Mouse (Mus musculus): ENCODE measurements around the gene Myo15b. TPM values are rescaled to one million over a fixed set of nuclear protein-coding genes. Genes with fewer than 3 reads are reported as not detected.

The Myo15b gene
- polyA plus RNA-seq (2015; fragmentation: Nextera tagmentation; extraction: Ambion mirVana): 0.17 and 0.27 TPM in 2 replicates

DNA sequence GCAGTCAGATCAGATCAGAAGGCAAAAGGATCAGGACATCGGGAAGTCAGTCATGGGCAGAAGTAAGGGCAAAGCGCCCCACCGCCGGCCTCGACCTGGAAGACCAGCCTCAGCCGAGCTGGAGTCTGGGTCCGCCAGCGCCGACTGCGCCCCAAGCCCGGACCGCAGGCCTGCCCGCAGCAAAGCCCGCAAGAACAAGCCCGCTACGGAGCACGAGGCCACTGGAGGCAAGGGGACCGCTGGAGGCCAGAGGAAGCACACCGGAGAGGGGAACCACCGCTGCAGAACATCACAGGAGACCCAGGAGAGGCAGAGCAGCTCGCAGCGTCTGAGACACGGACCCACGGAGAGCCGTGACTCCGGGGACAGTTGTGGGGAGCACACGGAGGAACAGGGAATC lies at the start of gene Myo15b:
TSS of gene Myo15b (plus strand) at position 53 of the 400 bp plus-strand sequence.
- H3K27ac ChIP-seq (replicated peaks): no peak within 1 kb of the TSS
- H3K27me3 ChIP-seq (replicated peaks): peaks cover 63% of the 10 kb centered on the region
- peaks cover 23% of the 10 kb centered on the region for H3K4me1 ChIP-seq
- H3K9me3 ChIP-seq: no peaks in the 10 kb centered on the region
- WGBS: 13% methylated on average over 27 of the region's 27 CpGs
- peak within 1 kb of the TSS; percentile 78 for H3K4me2 ChIP-seq
- peak within 1 kb of the TSS; percentile 56 for H3K4me3 ChIP-seq
- H3K36me3 ChIP-seq: peaks cover 28% of the 10 kb centered on the region
- H3K9ac ChIP-seq: peak within 1 kb of the TSS; percentile 76
- no peak for ATAC-seq (ENCODE audit: extremely low read depth, insufficient number of reproducible peaks, low FRiP score, low TSS enrichment)

DNA sequence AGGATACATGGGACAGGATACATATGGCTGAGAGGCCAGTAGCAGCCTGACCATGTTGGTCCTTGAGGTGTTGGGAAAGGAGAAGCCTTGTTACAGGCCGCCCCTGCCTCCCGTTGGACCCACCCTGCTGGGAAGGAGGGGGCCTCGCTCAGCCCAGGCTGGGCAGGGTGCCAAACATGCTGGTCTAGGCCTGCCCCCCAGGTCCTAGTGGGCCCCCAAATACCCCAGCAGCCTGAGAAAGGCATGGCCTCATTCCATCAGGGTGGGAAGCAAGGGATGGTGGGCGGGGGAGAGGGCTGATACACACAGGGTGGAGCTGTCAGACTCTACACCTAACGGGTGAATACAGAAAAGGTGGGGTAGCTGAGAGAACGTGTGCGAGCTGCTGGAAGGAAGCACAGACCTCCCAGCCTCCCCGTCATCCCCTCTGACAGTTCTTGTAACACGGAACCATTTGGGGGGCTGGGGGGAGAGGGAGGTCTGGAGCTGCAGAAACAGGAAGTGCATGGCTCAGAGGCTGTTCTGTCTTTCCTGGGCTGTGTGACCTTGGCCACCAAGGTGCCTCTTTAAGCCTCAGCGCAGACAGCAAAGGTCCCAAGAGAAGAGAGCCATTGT lies 49.4 kb upstream of the Myo15b start:
- no peaks in the 10 kb centered on the region for H3K9me3 ChIP-seq
- peak overlapping the region; percentile 93 for H3K4me3 ChIP-seq
- no peaks in the 10 kb centered on the region for H3K27me3 ChIP-seq (replicated peaks)
- H3K4me2 ChIP-seq: peak overlapping the region; percentile 92
- no peak; the same call in 1 of the 2 replicates for ATAC-seq (ENCODE audit: extremely low read depth, insufficient number of reproducible peaks, low FRiP score, low TSS enrichment)
- peaks cover 72% of the 10 kb centered on the region for H3K4me1 ChIP-seq
- peak overlapping the region; percentile 97 for H3K9ac ChIP-seq
- peak overlapping the region; percentile 96 for H3K27ac ChIP-seq (replicated peaks)
- 13% methylated on average over 10 of the region's 10 CpGs for WGBS
- peaks cover 65% of the 10 kb centered on the region for H3K36me3 ChIP-seq

DNA sequence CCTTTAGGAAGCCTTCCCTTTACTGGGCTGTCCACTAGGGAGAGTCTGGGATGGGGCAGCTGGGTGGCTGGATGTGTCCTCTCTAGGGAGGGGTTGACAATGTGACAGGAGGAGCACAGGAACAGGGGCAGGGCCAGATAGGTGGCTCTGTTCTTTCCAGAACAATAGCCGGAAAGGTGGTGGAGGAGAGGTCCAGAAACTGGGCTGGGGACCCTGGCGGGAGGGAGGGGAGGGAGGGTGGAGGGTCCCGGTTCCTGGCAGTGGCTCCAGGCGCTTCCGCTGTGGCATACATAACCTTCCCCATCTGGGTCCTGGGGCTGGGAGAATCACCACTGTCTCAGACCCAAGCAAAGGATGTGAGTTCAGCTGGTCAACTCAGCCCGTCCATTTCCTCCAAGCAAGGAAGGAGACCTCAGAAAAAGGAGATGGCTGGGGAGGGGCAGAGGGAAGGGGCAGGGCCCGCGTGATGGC lies 48.9 kb upstream of the Myo15b start:
- 47% methylated on average over 8 of the region's 8 CpGs for WGBS
- H3K9ac ChIP-seq: peak overlapping the region; percentile 97

DNA sequence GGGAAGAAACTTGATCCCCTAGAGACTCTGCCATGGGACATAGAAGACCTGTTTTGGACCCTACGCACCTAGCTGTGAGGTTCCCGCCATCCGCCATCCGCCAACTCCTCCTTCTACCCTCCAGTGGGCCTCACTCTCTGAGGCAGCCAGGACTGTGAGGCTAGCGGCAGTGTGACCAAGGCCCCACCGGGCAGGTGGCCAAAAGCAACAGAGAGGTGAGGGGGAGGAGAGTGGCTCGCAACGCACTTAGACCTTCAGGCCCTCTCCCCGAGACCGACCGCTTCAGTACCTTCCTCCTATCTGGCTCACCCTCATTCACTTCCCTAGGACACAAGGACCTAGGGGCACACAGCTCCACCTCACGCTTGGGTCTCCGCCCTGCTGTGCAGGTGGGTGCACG lies 47.8 kb upstream of the Myo15b start:
- no peak for ATAC-seq (ENCODE audit: extremely low read depth, insufficient number of reproducible peaks, low FRiP score, low TSS enrichment)
- Histone ChIP-seq H3K9ac (peak overlapping the region; percentile 97), H3K4me3 (peak overlapping the region; percentile 93), H3K36me3 (peaks cover 49% of the 10 kb centered on the region), H3K4me2 (peak overlapping the region; percentile 92), H3K9me3 (no peaks in the 10 kb centered on the region), H3K27ac (replicated peaks) (peak overlapping the region; percentile 96), H3K4me1 (peaks cover 77% of the 10 kb centered on the region), H3K27me3 (replicated peaks) (no peaks in the 10 kb centered on the region)
- WGBS: 27% methylated on average over 14 of the region's 14 CpGs

More for the DNA sequence above, 48.9 kb upstream of the Myo15b start:
- Histone ChIP-seq H3K4me1 (peaks cover 75% of the 10 kb centered on the region), H3K27ac (replicated peaks) (peak overlapping the region; percentile 96), H3K36me3 (peaks cover 59% of the 10 kb centered on the region), H3K9me3 (no peaks in the 10 kb centered on the region), H3K4me3 (peak overlapping the region; percentile 93), H3K4me2 (peak overlapping the region; percentile 92), H3K27me3 (replicated peaks) (no peaks in the 10 kb centered on the region)
- ATAC-seq (ENCODE audit: extremely low read depth, insufficient number of reproducible peaks, low FRiP score, low TSS enrichment): no peak

DNA sequence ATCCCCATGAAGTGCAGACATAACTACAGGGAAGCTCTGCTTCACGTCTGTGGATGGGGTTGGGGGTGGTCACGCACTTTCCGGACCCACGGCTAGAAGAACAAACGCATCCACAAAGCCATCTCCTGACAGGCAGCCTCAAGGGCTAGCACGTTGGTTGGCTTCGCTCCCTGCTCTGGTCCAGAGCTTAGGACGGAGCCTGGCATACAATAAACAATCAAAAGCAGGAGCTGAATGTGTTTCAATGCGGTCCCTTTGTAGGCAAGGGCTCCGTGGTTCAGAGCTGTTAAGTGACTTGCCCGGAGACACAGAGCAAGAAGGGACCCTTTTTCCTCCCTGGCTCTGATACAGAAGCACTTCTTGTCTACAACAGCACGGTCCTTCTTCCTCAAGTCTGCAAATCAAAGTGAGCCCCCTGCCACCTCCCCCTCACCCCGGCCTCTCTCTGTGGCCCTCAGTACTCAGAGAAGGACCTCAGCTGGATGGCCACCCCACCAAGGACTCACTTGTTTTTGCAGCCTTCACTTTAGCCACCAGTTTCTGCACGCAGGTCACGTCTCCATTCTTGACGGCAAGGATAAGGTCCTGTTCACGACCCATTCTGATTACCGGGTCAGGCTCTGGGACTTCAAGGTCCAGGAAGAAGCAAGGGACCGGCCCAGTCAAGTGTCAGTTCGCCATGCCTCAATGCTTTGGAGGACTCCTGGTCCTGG lies 46.7 kb upstream of the Myo15b start:
- peak overlapping the region; percentile 97 for H3K9ac ChIP-seq
- WGBS: 62% methylated on average over 20 of the region's 20 CpGs
- H3K4me3 ChIP-seq: peak overlapping the region; percentile 93
- peaks cover 81% of the 10 kb centered on the region for H3K4me1 ChIP-seq
- peak overlapping the region; percentile 96 for H3K27ac ChIP-seq (replicated peaks)
- no peaks in the 10 kb centered on the region for H3K9me3 ChIP-seq
- no peak for ATAC-seq (ENCODE audit: extremely low read depth, insufficient number of reproducible peaks, low FRiP score, low TSS enrichment)
- H3K36me3 ChIP-seq: peaks cover 45% of the 10 kb centered on the region
- peak overlapping the region; percentile 92 for H3K4me2 ChIP-seq
- H3K27me3 ChIP-seq (replicated peaks): no peaks in the 10 kb centered on the region

DNA sequence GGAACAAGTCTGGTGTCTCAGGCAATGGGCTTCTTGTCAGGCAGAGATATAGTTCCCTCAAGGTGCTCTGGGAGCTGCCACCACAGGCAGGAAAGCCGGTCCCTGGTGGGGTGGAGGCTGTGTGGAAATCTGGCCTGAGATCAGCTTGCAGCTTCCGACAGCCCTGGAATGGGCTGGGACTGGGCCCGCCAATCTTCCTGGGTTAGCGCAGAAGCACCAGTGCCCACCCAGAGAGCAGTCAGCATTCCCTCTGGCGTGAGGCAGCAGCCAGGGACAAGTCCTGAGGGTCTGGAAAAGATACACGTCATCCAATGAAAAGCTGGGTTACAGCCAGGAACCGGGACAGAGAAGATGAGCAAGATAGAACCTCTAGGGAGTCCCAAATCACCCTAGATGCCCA lies 46.1 kb upstream of the Myo15b start:
- H3K4me1 ChIP-seq: peaks cover 76% of the 10 kb centered on the region
- ATAC-seq (ENCODE audit: extremely low read depth, insufficient number of reproducible peaks, low FRiP score, low TSS enrichment): no peak
- 15% methylated on average over 7 of the region's 7 CpGs for WGBS

DNA sequence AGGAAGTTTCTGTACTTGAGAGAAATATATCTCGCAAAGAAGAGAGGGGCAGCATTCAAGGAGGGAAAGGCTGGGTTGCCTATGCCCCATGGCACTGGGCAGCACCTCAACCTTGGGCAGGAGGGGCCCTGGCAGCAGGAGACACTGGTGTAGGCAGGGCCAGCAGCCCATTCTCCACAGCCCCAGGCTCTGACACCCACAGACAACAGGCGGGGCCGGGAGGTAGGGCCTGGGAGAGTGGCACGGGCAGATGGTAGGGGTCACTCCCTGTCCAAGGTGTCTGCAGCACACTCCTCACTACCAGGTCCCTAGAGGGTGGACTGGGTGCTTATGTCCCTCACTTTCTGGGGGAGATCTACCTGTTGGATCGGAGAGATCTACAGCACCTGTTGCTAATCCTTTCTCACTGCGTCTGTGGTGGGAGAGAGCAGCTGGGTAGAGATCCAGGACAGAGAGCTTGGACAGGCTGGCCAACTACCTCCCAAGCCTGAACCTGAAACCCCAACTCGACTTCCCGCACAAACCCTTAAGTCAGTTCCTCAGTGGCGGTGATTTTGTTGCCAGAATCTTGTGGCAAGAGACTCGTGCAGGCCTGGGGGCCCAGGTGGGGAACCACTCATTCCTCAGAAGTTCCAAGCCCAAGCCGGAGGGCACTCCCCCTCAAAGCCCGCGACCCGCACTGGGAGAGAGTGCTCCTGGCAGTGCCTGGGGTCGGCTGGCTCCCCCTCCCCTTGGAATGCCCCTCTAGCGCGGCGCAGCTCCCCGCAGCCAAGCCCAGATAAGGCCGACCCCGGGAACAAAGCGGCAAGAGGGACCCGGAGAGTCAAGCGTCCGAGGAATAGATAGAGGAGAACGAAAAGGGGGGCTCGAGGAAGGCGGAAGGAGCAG lies 45.4 kb upstream of the Myo15b start:
- 1% methylated on average over 28 of the region's 28 CpGs for WGBS
- Histone ChIP-seq H3K4me2 (peak overlapping the region; percentile 92), H3K27ac (replicated peaks) (peak overlapping the region; percentile 96), H3K27me3 (replicated peaks) (no peaks in the 10 kb centered on the region), H3K36me3 (peaks cover 44% of the 10 kb centered on the region), H3K9ac (peak overlapping the region; percentile 97), H3K4me1 (peaks cover 69% of the 10 kb centered on the region), H3K4me3 (peak overlapping the region; percentile 93), H3K9me3 (no peaks in the 10 kb centered on the region)
- no peak for ATAC-seq (ENCODE audit: extremely low read depth, insufficient number of reproducible peaks, low FRiP score, low TSS enrichment)

More for the DNA sequence above, 46.1 kb upstream of the Myo15b start:
- Histone ChIP-seq H3K27me3 (replicated peaks) (no peaks in the 10 kb centered on the region), H3K9me3 (no peaks in the 10 kb centered on the region), H3K9ac (peak overlapping the region; percentile 97), H3K27ac (replicated peaks) (peak overlapping the region; percentile 96), H3K36me3 (peaks cover 45% of the 10 kb centered on the region), H3K4me3 (peak overlapping the region; percentile 93), H3K4me2 (peak overlapping the region; percentile 92)

DNA sequence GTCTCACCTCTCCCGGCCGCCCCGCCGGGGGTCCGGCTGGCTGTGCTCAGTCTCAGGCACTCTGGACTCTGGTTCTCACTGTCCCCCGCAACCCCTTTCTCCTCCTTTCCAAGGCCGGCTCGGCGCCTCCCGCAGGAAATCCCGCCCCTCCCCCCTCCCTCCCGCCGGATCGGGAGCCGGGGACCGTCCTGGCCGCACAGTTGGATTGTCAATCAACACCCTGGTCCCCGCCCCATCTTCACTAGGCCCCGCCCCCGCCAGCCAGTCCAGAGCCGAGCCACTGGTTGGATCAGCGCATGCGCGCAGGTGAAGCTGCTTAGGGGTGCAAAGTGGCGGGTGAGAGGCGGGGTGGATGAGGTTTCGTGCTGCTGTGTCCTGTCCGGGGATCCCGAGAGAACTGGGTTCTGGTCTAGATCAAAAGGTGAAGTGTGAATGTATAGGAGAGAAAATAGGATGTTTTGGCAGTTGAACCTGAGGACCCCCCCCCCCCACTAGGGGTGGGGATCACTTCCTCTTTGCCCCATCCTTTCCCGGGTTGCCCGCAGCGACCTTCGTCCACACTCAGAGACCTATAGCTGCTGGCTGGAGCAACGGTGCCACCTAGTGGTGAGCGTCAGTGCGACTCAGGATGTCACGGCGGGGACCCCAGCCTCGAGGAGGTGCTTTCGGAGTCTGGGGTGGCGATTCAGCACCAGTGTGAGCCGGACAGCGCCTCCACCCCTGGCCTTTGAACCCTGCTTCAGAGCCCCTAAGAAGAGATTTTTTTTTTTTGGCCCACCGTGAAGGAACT lies 44.5 kb upstream of the Myo15b start, which contains the start of gene Caskin2:
TSS of gene Caskin2 (minus strand) at position 133 of the 790 bp plus-strand sequence.
- Histone ChIP-seq H3K4me2 (peak within 1 kb of the TSS; percentile 92), H3K36me3 (peaks cover 46% of the 10 kb centered on the region), H3K4me3 (peak within 1 kb of the TSS; percentile 93), H3K4me1 (peaks cover 59% of the 10 kb centered on the region), H3K27me3 (replicated peaks) (no peaks in the 10 kb centered on the region), H3K9ac (peak within 1 kb of the TSS; percentile 97), H3K27ac (replicated peaks) (peak within 1 kb of the TSS; percentile 96), H3K9me3 (no peaks in the 10 kb centered on the region)
- ATAC-seq (ENCODE audit: extremely low read depth, insufficient number of reproducible peaks, low FRiP score, low TSS enrichment): peak; percentile 78
- WGBS: under 1% methylated on average over 41 of the region's 44 CpGs

DNA sequence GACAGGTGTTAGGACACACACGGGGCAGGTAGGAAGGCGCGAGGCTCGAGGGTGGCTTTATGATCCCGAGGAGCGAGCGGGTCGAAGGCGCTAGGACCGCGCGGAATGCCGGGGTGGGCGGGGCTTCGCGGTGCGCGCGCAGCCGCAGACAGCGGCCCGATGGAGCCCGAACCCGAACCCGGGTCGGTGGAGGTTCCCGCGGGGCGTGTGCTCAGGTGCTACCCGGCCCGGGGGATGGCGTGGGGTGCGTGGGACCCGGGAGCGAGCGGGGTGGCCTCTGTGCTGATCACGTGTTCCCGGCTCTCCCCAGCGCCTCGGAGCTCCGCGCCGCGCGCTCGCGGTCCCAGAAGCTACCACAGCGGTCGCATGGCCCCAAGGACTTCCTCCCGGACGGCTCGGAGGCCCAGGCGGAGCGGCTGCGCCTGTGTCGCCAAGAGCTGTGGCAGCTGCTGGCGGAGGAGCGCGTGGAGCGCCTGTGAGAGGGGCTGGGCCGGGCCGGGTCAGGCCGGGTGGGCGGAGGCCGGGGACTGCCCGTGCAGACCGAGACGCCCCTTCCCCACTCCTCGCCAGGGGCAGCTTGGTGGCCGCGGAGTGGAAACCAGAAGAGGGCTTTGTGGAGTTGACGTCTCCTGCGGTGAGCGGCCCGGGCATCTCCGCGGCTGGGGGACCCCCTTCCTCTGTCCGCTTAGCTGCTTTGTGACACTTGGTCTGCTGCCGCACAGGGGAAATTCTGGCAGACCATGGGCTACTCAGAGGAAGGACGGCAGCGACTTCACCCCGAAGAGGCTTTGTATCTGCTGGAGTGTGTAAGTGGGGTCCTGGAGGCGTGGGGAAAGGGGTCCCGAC lies 43.4 kb upstream of the Myo15b start, which contains the start of gene Tsen54:
TSS of gene Tsen54 (plus strand) at position 120 of the 846 bp plus-strand sequence.
- ATAC-seq (ENCODE audit: extremely low read depth, insufficient number of reproducible peaks, low FRiP score, low TSS enrichment): peak; percentile 52
- peak within 1 kb of the TSS; percentile 97 for H3K9ac ChIP-seq
- no peaks in the 10 kb centered on the region for H3K27me3 ChIP-seq (replicated peaks)
- peak within 1 kb of the TSS; percentile 92 for H3K4me2 ChIP-seq
- peaks cover 54% of the 10 kb centered on the region for H3K36me3 ChIP-seq
- H3K27ac ChIP-seq (replicated peaks): peak within 1 kb of the TSS; percentile 96
- H3K9me3 ChIP-seq: no peaks in the 10 kb centered on the region
- peaks cover 48% of the 10 kb centered on the region for H3K4me1 ChIP-seq
- WGBS: under 1% methylated on average over 63 of the region's 84 CpGs
- H3K4me3 ChIP-seq: peak within 1 kb of the TSS; percentile 93

DNA sequence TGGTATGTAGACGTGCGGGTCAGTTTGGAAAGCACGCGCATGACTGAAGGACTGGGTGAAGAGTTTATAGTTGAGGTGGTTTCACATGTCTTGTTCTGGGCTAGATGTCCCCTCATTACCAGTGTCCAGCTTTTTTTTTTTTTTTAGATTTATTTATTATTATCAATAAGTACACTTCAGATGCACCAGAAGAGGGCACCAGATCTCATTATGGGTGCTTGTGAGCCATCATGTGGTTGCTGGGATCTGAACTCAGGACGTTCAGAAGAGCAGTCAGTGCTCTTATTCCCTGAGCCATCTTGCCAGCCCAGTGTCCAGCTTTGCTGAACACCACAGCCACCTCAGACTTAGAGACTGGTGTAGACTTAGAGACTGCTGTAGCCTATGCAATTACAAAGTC lies 40.9 kb upstream of the Myo15b start:
- peaks cover 23% of the 10 kb centered on the region for H3K4me1 ChIP-seq
- H3K27ac ChIP-seq (replicated peaks): no peak overlapping the region
- no peak overlapping the region for H3K4me3 ChIP-seq
- ATAC-seq (ENCODE audit: extremely low read depth, insufficient number of reproducible peaks, low FRiP score, low TSS enrichment): no peak
- H3K4me2 ChIP-seq: no peak overlapping the region
- no peak overlapping the region for H3K9ac ChIP-seq
- H3K9me3 ChIP-seq: no peaks in the 10 kb centered on the region
- no peaks in the 10 kb centered on the region for H3K27me3 ChIP-seq (replicated peaks)
- 89% methylated on average over 5 of the region's 5 CpGs for WGBS
- peaks cover 59% of the 10 kb centered on the region for H3K36me3 ChIP-seq

All from heart, embryonic 13.5 days (tissue).